Mouse (Mus musculus): ENCODE results near the gene Ubr3.

DNA sequence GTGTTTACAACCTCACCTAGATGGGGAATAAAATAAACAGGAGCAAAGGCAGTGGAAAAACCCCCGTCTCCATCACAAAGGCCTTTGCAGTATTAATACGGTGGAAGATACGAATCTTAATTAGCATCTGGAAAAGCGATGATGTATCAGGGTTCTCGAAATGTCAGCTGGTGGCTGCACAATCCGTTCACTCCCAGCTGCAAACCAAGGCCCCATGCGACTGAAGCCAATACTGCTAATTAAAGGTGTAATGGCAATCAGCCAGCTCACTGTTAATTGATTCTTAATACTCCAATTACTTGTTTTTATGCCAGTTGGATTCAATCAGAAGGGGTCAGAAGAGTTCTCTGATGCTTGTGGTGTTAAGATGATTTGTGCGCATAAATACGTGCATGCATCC is 156.8 kb downstream of the Ubr3 start:
- TF ChIP-seq CTCF (IDR thresholded peaks at IDR 0.05; ENCODE audit: low read depth, low read length), result no peak
- no peak for TF ChIP-seq POLR2A (IDR thresholded peaks at IDR 0.05; ENCODE audit: borderline replicate concordance, low read depth, low read length)
